Comparison of ENCODE assay signal across 8 mouse cellular contexts in the genomic region with DNA sequence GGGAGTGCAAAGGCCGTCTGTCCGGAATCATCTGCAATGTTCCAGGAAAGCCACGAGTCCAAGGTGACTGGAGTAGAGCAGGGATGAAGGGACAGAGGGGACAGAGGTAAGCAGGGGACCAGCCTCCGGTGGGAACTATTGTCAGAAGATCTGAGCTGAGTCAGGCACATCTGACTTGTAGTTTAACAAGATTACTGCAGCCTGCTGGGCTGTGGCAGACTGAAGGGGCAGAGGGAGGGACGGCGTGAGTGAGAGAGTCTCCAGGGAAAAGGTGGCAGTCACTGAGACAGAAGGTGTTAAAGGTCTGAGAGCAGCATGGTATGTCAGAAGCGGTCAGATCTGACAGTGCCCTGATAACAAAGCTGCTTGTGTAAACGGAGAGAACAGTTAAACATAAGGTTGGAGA. TPM values are rescaled to one million over a fixed set of nuclear protein-coding genes. Genes with fewer than 3 reads are reported as not detected.
DNase-seq lines count a peak whose midpoint lies in the region; ATAC-seq and TF ChIP-seq lines count a peak whose summit lies in the region.

No protein-coding gene starts in this region.

- 16% methylated on average over 8 of the region's 8 CpGs for WGBS in liver, adult 2 months
- WGBS in intestine, embryonic 16.5 days: 21% methylated on average over 8 of the region's 8 CpGs
- 8% methylated on average over 8 of the region's 8 CpGs for WGBS in midbrain, embryonic 15.5 days

- ATAC-seq in cerebellum, adult (ENCODE audit: insufficient number of reproducible peaks, low FRiP score, low TSS enrichment): peak; percentile 34; the same call in 1 of the 2 replicates
- ATAC-seq in intestine, embryonic 16.5 days: peak; percentile 61
- ATAC-seq in midbrain, embryonic 15.5 days (replicated peaks): peak; percentile 31
- ATAC-seq in monocyte, adult 5-6 weeks (replicated peaks; ENCODE audit: insufficient number of reproducible peaks, low FRiP score, low TSS enrichment, poor library complexity, severe bottlenecking): no peak

- H3K4me1 ChIP-seq in liver, adult 2 months (ENCODE audit: control insufficient read depth, insufficient read depth, low read length): peaks cover 17% of the 10 kb centered on the region
- H3K4me1 ChIP-seq in intestine, embryonic 16.5 days (ENCODE audit: control insufficient read depth, insufficient read depth, low read length): peaks cover 29% of the 10 kb centered on the region
- peaks cover 52% of the 10 kb centered on the region for H3K4me1 ChIP-seq in midbrain, embryonic 15.5 days

- peaks cover 38% of the 10 kb centered on the region; the same call in 1 of the 2 replicates for H3K79me2 ChIP-seq in liver, adult 2 months (ENCODE audit: control insufficient read depth, insufficient read depth, low read length)

- no peak for DNase-seq in cerebellum, adult 9-11 months
- DNase-seq in liver, adult 2 months (ENCODE audit: extremely low read depth, low read depth, low spot score): peak; percentile 76
- DNase-seq in liver: no peak
- no peak for DNase-seq in frontal cortex, adult 2 months (ENCODE audit: extremely low spot score in 1 of 2, low spot score in 1 of 2)

- H3K4me3 ChIP-seq in liver, adult 2 months (ENCODE audit: insufficient read depth, low read depth, low read length): no peak overlapping the region
- peak overlapping the region; percentile 24; the same call in 1 of the 2 replicates for H3K4me3 ChIP-seq in intestine, embryonic 16.5 days (ENCODE audit: low read length)
- no peak overlapping the region for H3K4me3 ChIP-seq in midbrain, embryonic 15.5 days

- H3K9me3 ChIP-seq in intestine, embryonic 16.5 days (ENCODE audit: control insufficient read depth, low read length): no peaks in the 10 kb centered on the region
- no peaks in the 10 kb centered on the region for H3K9me3 ChIP-seq in midbrain, embryonic 15.5 days

- TF ChIP-seq POLR2A in liver, adult 2 months (IDR thresholded peaks at IDR 0.05; ENCODE audit: extremely low read depth, insufficient read depth, low read length): no peak

- no peaks in the 10 kb centered on the region for H3K36me3 ChIP-seq in liver, adult 2 months (ENCODE audit: control insufficient read depth, insufficient read depth, low read length)
- no peaks in the 10 kb centered on the region for H3K36me3 ChIP-seq in intestine, embryonic 16.5 days (ENCODE audit: control insufficient read depth, insufficient read depth, low read length)
- no peaks in the 10 kb centered on the region for H3K36me3 ChIP-seq in midbrain, embryonic 15.5 days (replicated peaks)

- peak overlapping the region; percentile 10 for H3K27ac ChIP-seq in liver, adult 2 months (replicated peaks; ENCODE audit: insufficient read depth, low read depth, low read length)
- peak overlapping the region; percentile 50 for H3K27ac ChIP-seq in intestine, embryonic 16.5 days (ENCODE audit: low read length)
- no peak overlapping the region for H3K27ac ChIP-seq in midbrain, embryonic 15.5 days

- no peaks in the 10 kb centered on the region for H3K27me3 ChIP-seq in liver, adult 2 months (ENCODE audit: control insufficient read depth, insufficient read depth, low read length)
- H3K27me3 ChIP-seq in intestine, embryonic 16.5 days (replicated peaks; ENCODE audit: control insufficient read depth, insufficient read depth, low read length): no peaks in the 10 kb centered on the region
- no peaks in the 10 kb centered on the region for H3K27me3 ChIP-seq in midbrain, embryonic 15.5 days (replicated peaks)

- peak overlapping the region; percentile 20; the same call in 1 of the 2 replicates for H3K9ac ChIP-seq in liver, adult 2 months (ENCODE audit: low read depth, low read length)
- H3K9ac ChIP-seq in intestine, embryonic 16.5 days (ENCODE audit: low read depth, low read length): peak overlapping the region; percentile 46; the same call in 1 of the 2 replicates
- no peak overlapping the region for H3K9ac ChIP-seq in midbrain, embryonic 15.5 days

- peak overlapping the region; percentile 40 for H3K4me2 ChIP-seq in intestine, embryonic 16.5 days (ENCODE audit: low read depth, low read length)
- H3K4me2 ChIP-seq in midbrain, embryonic 15.5 days: 0 out of 2 replicates have a peak overlapping the region, but pooled peaks have one; percentile 11

- no peak for TF ChIP-seq CTCF in liver, adult 2 months (IDR thresholded peaks at IDR 0.05; ENCODE audit: low read depth, low read length)

RNA-seq across cellular contexts. Expression of a gene that starts 16.5 kb away (rescaled TPM):
- total RNA-seq in liver, adult 2 months (2014; rRNA removed): 10.8 and 12.0 TPM in 2 replicates
- 17.5 and 25.5 TPM in 2 replicates for polyA plus RNA-seq in liver, adult 2 months (2012; rRNA removed)
- 33.4 and 33.6 TPM in 2 replicates for polyA plus RNA-seq in intestine, embryonic 16.5 days (2015; fragmentation: Nextera tagmentation; extraction: Ambion mirVana)
- 64.4 and 65.9 TPM in 2 replicates for polyA plus RNA-seq in midbrain, embryonic 15.5 days (2015; fragmentation: Nextera tagmentation; extraction: Ambion mirVana)
- polyA plus RNA-seq in frontal cortex, adult 2 months (2012; rRNA removed): 24.3 and 26.3 TPM in 2 replicates
- 20.4 to 33.2 TPM (median 21.8 TPM) in 3 replicates for total RNA-seq in monocyte, adult 5-6 weeks (2017)
